Comparison of ENCODE assay signal across 23 mouse cellular contexts in genomic region chr11:32725171-32725570, GRCm38 (mm10).
A peak's percentile ranks its signal among the peaks of the same experiment; 100 is the strongest.
DNase-seq lines count a peak whose midpoint lies in the region; ATAC-seq and TF ChIP-seq lines count a peak whose summit lies in the region.
"Had no signal": no experiment of that assay in that cellular context is flagged by ENCODE, and none has a peak within 500 bp of the region (broad histone marks: within the 10 kb centered on the region; RNA-seq: fewer than 3 reads in every experiment).

No protein-coding gene starts in this region.

- peak; percentile 70 for DNase-seq in lung, embryonic 14.5 days
- no peak for DNase-seq in lung, postnatal 10 days
- DNase-seq in hindbrain, embryonic 10.5 days (ENCODE audit: low spot score), result no peak
- DNase-seq in c-Kit-positive CD71-positive TER-119-positive erythroid progenitor cells, embryonic 14.5 days (ENCODE audit: low spot score), result no peak
- DNase-seq: adrenal gland, postnatal 25 days; cerebellum, adult 9-11 months; gastrocnemius, postnatal 36 days; heart, postnatal 36 days; kidney, adult 8-10 months; kidney, postnatal 25 days; layer of hippocampus, postnatal 36 days; lung, postnatal 36 days; right cerebral cortex, postnatal 25 days; spleen, adult 18-20 months; thymus, postnatal 14 days had no signal

- H3K27me3 ChIP-seq in lung, embryonic 14.5 days (ENCODE audit: insufficient read depth, low read length), result no peaks in the 10 kb centered on the region
- no peaks in the 10 kb centered on the region for H3K27me3 ChIP-seq in embryonic facial prominence, embryonic 12.5 days
- H3K27me3 ChIP-seq in embryonic facial prominence, embryonic 15.5 days, result no peaks in the 10 kb centered on the region
- no peaks in the 10 kb centered on the region for H3K27me3 ChIP-seq in hindbrain, embryonic 10.5 days (ENCODE audit: insufficient read depth, poor library complexity, severe bottlenecking)
- H3K27me3 ChIP-seq: heart, embryonic 15.5 days; hindbrain, embryonic 15.5 days; midbrain, embryonic 15.5 days; neural tube, embryonic 12.5 days had no signal

- no peak for TF ChIP-seq CTCF in lung, embryonic 14.5 days (IDR thresholded peaks at IDR 0.05; ENCODE audit: low read depth)

- no peak for ATAC-seq in lung, embryonic 14.5 days (ENCODE audit: insufficient read depth)
- no peak for ATAC-seq in embryonic facial prominence, embryonic 12.5 days (ENCODE audit: insufficient number of reproducible peaks, insufficient read depth, low FRiP score, low TSS enrichment)
- ATAC-seq in embryonic facial prominence, embryonic 15.5 days (ENCODE audit: insufficient number of reproducible peaks, low FRiP score, low TSS enrichment, low read depth), result no peak
- ATAC-seq in megakaryocyte progenitor cell, adult 5-6 weeks (replicated peaks; ENCODE audit: poor library complexity), result 0 out of 2 replicates have a peak, but pooled peaks have one; percentile 30
- ATAC-seq: midbrain, embryonic 15.5 days had no signal

- no peak overlapping the region for H3K4me3 ChIP-seq in lung, embryonic 14.5 days (ENCODE audit: low read depth, low read length)
- no peak overlapping the region for H3K4me3 ChIP-seq in embryonic facial prominence, embryonic 12.5 days
- H3K4me3 ChIP-seq in embryonic facial prominence, embryonic 15.5 days (replicated peaks), result no peak overlapping the region
- H3K4me3 ChIP-seq in hindbrain, embryonic 10.5 days, result no peak overlapping the region
- H3K4me3 ChIP-seq: heart, embryonic 15.5 days; hindbrain, embryonic 15.5 days; layer of hippocampus, adult 2 months; midbrain, embryonic 15.5 days; neural tube, embryonic 12.5 days had no signal

- WGBS in lung, embryonic 14.5 days, result 82% methylated on average over 9 of the region's 9 CpGs
- WGBS in embryonic facial prominence, embryonic 12.5 days, result 72% methylated on average over 9 of the region's 9 CpGs
- WGBS in embryonic facial prominence, embryonic 15.5 days, result 69% methylated on average over 9 of the region's 9 CpGs
- 95% methylated on average over 9 of the region's 9 CpGs for WGBS in hindbrain, embryonic 10.5 days

- peaks cover 34% of the 10 kb centered on the region; the same call in 1 of the 2 replicates for H3K36me3 ChIP-seq in lung, embryonic 14.5 days (ENCODE audit: insufficient read depth)
- peaks cover 9% of the 10 kb centered on the region; the same call in 1 of the 2 replicates for H3K36me3 ChIP-seq in embryonic facial prominence, embryonic 12.5 days
- 0 out of 2 replicates have a peak, but pooled peaks cover 9% of the 10 kb centered on the region for H3K36me3 ChIP-seq in embryonic facial prominence, embryonic 15.5 days
- H3K36me3 ChIP-seq in hindbrain, embryonic 10.5 days, result peaks cover 44% of the 10 kb centered on the region
- H3K36me3 ChIP-seq: midbrain, embryonic 15.5 days had no signal

- no peak overlapping the region for H3K9ac ChIP-seq in lung, embryonic 14.5 days
- H3K9ac ChIP-seq in embryonic facial prominence, embryonic 12.5 days, result no peak overlapping the region
- no peak overlapping the region for H3K9ac ChIP-seq in embryonic facial prominence, embryonic 15.5 days
- H3K9ac ChIP-seq: heart, embryonic 15.5 days; hindbrain, embryonic 15.5 days; midbrain, embryonic 15.5 days; neural tube, embryonic 12.5 days had no signal

- H3K9me3 ChIP-seq in lung, embryonic 14.5 days (ENCODE audit: low read depth, low read length), result no peaks in the 10 kb centered on the region
- no peaks in the 10 kb centered on the region for H3K9me3 ChIP-seq in embryonic facial prominence, embryonic 12.5 days
- no peaks in the 10 kb centered on the region for H3K9me3 ChIP-seq in embryonic facial prominence, embryonic 15.5 days (replicated peaks)
- no peaks in the 10 kb centered on the region for H3K9me3 ChIP-seq in hindbrain, embryonic 10.5 days
- H3K9me3 ChIP-seq: heart, embryonic 15.5 days; hindbrain, embryonic 15.5 days; midbrain, embryonic 15.5 days; neural tube, embryonic 12.5 days had no signal

- peak overlapping the region; percentile 54; the same call in 1 of the 2 replicates for H3K27ac ChIP-seq in lung, embryonic 14.5 days (ENCODE audit: low read depth)
- H3K27ac ChIP-seq in embryonic facial prominence, embryonic 12.5 days, result 0 out of 2 replicates have a peak overlapping the region, but pooled peaks have one; percentile 41
- H3K27ac ChIP-seq in embryonic facial prominence, embryonic 15.5 days (replicated peaks), result 0 out of 2 replicates have a peak overlapping the region, but pooled peaks have one; percentile 13
- H3K27ac ChIP-seq in hindbrain, embryonic 10.5 days, result no peak overlapping the region
- H3K27ac ChIP-seq: heart, embryonic 15.5 days; hindbrain, embryonic 15.5 days; layer of hippocampus, adult 2 months; midbrain, embryonic 15.5 days; neural tube, embryonic 12.5 days had no signal

- no peaks in the 10 kb centered on the region for H3K4me1 ChIP-seq in lung, embryonic 14.5 days (ENCODE audit: insufficient read depth)
- peaks cover 5% of the 10 kb centered on the region; the same call in 1 of the 2 replicates for H3K4me1 ChIP-seq in embryonic facial prominence, embryonic 12.5 days
- H3K4me1 ChIP-seq in embryonic facial prominence, embryonic 15.5 days, result peaks cover 12% of the 10 kb centered on the region
- no peaks in the 10 kb centered on the region for H3K4me1 ChIP-seq in hindbrain, embryonic 10.5 days (replicated peaks)
- H3K4me1 ChIP-seq: heart, embryonic 15.5 days; hindbrain, embryonic 15.5 days; midbrain, embryonic 15.5 days; neural tube, embryonic 12.5 days had no signal

- H3K4me2 ChIP-seq in lung, embryonic 14.5 days, result no peak overlapping the region
- no peak overlapping the region for H3K4me2 ChIP-seq in embryonic facial prominence, embryonic 12.5 days (replicated peaks)
- H3K4me2 ChIP-seq in embryonic facial prominence, embryonic 15.5 days (replicated peaks), result no peak overlapping the region
- H3K4me2 ChIP-seq: heart, embryonic 15.5 days; hindbrain, embryonic 15.5 days; midbrain, embryonic 15.5 days; neural tube, embryonic 12.5 days had no signal
